Mouse (Mus musculus): ENCODE measurements around the gene Bmp2. TPM values are rescaled to one million over a fixed set of nuclear protein-coding genes. Genes with fewer than 3 reads are reported as not detected.
A peak's percentile ranks its signal among the peaks of the same experiment; 100 is the strongest.

Bmp2 gene
- total RNA-seq (2021): 1 to 10 TPM; 2.1 to 2.5 TPM

DNA sequence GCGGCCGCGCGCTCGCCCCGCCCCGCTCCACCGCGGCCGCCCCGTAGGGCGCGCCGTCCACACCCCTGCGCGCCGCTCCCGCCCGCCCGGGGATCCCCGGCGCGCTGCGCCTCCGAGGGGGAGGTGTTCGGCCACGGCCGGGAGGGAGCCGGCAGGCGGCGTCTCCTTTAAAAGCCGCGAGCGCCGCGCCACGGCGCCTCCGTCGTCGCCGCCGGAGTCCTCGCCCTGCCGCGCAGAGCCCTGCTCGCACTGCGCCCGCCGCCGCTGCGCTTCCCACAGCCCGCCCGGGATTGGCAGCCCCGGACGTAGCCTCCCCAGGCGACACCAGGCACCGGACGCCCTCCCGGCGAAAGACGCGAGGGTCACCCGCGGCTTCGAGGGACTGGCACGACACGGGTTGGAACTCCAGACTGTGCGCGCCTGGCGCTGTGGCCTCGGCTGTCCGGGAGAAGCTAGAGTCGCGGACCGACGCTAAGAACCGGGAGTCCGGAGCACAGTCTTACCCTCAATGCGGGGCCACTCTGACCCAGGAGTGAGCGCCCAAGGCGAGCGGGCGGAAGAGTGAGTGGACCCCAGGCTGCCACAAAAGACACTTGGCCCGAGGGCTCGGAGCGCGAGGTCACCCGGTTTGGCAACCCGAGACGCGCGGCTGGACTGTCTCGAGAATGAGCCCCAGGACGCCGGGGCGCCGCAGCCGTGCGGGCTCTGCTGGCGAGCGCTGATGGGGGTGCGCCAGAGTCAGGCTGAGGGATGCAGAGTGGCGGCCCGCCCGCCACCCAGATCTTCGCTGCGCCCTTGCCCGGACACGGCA is at the start of gene Bmp2:
TSS of gene Bmp2 (plus strand) at position 129 of the 811 bp plus-strand sequence.
- intact Hi-C loops (cut with DNase I): loop anchor here (5.0 to 10.0 kb wide), 3 partner anchors 243 to 930 kb away; no protein-coding TSS in a partner anchor
- DNase-seq (ENCODE audit: low spot score): peak; percentile 48

DNA sequence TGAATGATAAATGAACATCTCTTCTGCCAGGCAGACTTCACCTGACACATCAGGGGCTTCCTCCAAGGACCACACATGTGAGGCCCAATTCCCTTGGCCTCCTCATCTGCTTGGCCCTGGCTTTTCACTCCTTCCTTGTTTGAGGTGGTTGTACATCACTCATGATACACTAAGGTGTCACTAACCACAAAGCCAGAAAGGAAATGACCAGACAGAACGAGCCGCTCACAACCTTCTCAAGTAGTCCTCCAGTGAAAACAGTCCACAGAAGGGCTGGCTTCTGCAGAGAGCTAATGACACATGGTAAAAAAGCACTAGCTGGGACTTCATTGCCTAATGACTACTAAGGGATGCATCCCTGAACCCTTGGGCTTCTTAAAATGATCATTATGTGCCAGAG is 46.3 kb upstream of the Bmp2 start:
- intact Hi-C loops (cut with DNase I): no loop called here
- DNase-seq (ENCODE audit: low spot score): no peak

DNA sequence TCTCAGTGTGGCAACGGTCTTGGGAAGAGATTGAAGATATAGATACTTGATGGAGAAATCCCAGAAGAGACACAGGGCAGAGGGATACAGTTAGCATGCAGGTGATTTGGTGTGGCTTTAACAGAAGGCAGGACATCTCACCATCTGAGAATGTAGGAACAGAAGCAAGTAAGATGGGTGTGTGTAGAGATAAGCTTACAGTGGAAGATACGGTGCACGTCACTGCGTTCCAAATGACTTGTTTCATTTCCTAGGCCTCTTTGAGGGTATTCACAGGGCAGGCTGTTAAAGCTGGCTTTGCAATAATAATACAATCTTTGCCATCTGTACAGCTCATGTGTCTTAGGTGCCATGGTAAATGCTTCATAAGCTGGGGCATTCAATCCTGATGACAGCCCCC is 44.9 kb upstream of the Bmp2 start:
- intact Hi-C loops (cut with DNase I): no loop called here
- DNase-seq (ENCODE audit: low spot score): no peak

DNA sequence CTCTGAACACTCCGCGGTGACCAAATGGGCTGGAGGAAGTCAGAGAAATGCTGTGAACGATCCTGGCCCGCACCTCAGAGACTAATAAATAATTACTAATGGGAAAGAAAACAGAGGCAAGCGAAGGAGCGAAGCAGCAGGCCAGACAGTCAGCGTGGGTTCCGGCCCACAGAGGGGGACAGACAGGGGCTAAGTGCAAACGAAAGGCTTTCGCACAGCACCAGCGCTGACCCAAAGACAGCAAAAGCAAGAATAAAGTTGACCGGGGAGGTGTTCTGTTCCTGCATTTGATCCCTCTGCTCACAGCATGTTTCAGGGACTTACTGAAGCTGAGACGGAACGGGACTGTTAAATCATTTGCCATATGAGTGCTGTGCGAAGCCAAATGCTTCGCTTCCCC is 42.8 kb upstream of the Bmp2 start:
- DNase-seq (ENCODE audit: low spot score): no peak
- intact Hi-C loops (cut with DNase I): no loop called here

DNA sequence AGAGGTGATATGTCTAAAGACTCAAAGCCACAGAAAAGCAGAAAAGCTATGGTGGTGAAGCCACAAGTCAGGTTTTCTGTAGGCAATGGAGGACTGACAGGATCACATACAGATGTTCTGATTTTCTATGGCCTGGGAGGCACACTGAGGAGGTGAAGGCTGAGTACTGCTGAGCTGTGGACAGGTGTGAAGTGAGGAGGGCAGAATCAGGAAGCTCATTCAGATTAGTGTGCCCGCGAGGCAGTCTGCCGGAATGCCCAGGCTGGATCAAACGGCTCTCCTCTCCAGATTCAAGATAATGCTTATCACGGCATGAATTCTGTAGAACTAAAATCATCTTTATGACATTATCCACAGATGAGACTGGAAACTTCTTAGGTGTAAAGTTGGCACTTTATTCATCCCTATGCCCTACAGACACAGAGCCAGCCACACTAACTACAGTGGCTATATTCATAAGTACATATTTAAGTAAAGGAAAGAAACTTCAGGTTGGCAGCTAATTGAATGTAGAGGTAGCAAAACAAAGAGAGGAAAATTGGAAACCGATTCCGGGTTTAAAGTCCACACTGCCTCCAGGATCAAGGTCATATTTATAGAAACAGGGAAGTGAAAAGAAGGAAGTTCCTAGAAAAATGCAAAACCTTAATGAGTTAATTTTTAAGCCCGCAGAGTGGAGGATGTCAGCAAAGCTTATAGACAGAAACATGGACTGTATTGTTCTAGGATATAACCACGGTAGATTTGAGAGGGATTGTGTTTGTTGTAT is 40.8 kb upstream of the Bmp2 start:
- intact Hi-C loops (cut with DNase I): no loop called here
- no peak for DNase-seq (ENCODE audit: low spot score)

DNA sequence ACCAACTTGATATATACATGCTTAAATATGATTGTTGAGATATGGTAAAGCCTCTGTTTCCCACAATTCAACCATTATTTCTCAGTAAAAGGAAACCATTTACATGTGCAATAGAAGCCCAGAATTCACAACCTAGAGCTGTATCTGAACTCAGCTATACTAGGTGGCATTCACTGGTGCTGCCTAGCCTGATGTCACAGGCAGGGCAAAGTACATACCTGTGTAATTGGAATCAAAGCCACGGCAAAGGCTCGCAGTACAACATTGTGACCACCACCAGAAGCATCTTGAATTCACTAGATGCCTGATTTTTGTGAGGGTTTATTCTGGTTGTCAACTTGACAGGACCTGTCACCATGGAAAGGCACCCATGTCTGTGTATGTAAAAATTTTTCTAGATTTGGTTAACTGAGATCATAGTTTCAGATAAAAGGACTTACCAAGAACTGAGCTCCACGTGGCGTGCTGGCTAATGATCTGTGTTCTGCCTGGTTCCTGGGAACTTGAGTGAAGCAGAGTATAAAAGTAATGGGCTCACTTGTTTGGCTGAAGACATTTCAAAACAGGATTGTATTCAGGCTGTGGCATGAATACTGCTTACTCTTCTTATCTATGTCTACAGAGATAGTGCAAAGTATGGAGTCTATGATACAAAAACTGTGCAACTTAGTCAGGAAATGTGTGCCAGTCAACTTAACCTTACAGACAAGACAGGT is 35.5 kb upstream of the Bmp2 start:
- DNase-seq (ENCODE audit: low spot score): no peak
- intact Hi-C loops (cut with DNase I): no loop called here

DNA sequence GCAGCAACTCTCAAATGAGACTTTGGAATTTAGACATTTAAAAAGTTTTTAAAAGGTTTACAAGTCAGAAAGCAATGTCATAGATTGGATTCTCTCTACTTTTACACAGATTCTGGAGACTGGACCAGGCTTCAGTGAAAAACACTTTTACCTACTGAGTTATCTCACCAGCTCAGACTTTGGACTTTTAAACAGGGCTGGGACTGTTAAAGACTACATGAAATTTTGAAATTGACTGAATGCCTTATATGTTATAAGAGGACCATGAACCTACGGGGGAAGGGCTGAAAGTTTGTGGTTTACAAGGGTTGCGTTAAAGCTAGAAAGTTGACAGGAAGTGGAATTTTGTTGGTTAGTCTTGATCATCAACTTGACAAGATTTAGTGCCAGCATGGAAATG is 34.1 kb upstream of the Bmp2 start:
- intact Hi-C loops (cut with DNase I): no loop called here
- no peak for DNase-seq (ENCODE audit: low spot score)

DNA sequence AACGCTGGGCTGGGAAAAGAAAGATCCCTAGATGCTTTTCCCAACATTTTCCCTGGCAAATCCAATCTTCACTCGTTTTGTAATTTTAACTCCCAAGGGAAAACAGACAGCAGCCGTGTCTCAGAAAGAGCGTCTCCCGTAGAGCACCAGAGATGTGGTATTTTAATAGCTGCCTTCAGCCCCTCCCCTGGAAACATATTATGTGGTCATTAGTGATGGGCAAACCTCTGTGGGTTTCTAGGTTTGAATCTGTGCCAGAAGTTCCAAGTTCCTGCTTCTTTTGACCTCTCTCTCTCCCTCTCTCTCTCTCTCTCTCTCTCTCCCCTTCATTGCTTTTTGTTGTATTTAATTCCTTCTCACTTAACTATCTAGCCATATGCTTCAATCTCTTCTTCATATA is 30.8 kb upstream of the Bmp2 start:
- DNase-seq (ENCODE audit: low spot score): no peak
- intact Hi-C loops (cut with DNase I): loop anchor here (10.0 kb wide), 1 partner anchor 86 kb away; no protein-coding TSS in a partner anchor

DNA sequence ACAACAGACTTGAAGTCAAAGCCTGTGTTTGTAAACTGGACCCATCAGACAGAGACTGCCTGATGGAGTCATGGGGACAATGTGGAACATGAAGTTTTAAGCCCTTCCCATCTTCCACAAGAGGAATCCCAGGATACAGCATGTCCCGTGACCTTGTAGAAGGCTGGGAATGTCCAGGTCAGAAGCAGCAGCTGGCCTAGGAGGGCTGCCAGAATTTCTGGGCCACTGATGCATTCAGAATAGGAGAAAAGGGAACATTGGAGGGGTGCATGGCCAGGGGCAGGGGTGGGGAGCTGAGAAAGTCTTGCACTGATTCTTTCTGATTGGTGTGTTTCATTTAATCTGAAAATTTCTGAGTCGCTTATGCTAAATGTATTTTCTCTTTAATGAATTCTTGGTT is 29.8 kb upstream of the Bmp2 start:
- intact Hi-C loops (cut with DNase I): loop anchor here (10.0 kb wide), 1 partner anchor 87 kb away; no protein-coding TSS in a partner anchor
- DNase-seq (ENCODE audit: low spot score): peak; percentile 2

DNA sequence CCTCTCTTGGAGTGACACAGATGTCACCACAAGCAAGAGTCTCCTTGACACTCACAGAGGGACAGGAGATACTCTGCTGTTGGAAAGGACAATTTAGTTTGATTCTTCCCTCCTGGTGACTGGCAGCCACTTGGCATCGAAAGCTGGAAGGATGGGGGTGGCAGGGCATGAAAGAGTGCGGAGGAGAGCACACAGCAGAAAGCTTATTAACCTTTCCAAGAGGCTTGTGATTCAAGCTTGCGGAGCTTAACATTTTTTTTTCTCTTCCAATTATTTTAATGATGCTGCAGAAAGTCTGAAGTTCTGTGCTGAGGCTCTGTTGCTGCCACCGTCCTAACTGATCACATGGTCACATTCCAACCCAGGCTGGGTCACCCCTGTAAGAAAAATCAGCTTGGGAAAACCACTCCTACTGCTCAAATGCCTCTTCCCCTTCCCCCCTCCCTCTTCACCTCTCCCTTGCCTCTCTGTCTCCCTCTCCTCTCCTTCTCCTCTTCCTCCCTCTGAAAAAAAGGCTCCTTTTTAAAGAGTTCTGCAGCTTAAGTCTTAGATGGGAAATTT is 26.3 kb upstream of the Bmp2 start:
- intact Hi-C loops (cut with DNase I): loop anchor here (10.0 kb wide), 1 partner anchor 91 kb away; no protein-coding TSS in a partner anchor
- no peak for DNase-seq (ENCODE audit: low spot score)

DNA sequence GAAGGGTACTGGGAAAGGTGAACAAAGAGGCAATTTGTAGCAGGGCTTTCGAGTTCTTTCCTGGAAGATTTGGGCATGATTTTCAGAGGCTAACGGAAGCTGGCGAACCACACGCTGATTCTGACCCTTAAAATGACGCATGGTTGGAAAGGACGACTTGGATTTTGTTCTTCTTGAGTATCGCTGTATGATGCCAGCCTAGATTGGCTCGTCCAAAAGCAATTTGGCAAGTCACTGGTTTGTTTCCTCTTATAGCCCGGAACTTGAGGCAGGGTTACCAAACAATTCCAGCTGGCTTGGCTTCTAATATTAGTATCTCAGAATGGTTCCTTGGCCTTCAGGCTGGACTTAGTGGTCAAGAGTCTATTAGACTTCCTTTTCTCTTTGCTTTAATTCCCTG is 22.6 kb upstream of the Bmp2 start:
- intact Hi-C loops (cut with DNase I): loop anchor here (10.0 kb wide), 1 partner anchor 95 kb away; no protein-coding TSS in a partner anchor
- DNase-seq (ENCODE audit: low spot score): no peak

DNA sequence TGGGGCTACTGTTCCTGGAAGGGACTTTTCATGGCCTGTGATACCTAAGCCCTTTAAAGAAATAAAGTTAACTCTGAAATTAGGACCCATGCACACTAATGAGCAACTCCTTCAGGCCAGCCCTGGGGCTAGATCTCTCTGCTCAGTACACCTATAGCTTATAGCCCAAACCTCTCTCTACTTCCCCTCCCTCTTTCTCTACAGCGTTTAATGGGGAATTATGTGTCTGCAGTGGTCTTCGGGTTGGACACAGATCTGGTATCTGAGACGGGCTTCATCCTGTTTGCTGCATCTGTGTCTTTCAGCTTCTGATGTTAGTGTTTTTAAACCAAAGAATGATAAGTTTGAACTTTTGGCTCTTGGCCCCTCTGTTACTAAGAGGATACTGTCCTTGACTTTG is 18.9 kb upstream of the Bmp2 start:
- no peak for DNase-seq (ENCODE audit: low spot score)
- intact Hi-C loops (cut with DNase I): no loop called here

DNA sequence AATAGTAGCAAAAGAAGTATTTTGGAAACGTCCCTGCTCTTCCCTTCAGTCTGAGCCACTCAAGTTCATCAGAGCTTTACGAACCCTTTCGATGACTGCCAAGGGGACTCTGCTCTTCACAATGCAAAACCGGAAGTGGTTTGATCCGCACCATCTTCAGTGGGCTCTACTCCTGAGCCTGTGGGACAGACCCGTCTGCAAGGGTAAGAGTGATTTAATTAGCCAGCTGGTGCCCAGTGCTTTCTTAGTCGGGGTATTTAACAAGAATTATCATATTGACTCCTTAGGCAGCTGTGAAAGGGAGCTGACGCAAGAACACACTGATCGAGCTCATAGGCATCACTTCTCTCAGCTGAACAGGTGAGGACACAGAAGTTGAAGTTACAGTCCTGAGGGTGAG is 16.5 kb upstream of the Bmp2 start:
- intact Hi-C loops (cut with DNase I): no loop called here
- no peak for DNase-seq (ENCODE audit: low spot score)

DNA sequence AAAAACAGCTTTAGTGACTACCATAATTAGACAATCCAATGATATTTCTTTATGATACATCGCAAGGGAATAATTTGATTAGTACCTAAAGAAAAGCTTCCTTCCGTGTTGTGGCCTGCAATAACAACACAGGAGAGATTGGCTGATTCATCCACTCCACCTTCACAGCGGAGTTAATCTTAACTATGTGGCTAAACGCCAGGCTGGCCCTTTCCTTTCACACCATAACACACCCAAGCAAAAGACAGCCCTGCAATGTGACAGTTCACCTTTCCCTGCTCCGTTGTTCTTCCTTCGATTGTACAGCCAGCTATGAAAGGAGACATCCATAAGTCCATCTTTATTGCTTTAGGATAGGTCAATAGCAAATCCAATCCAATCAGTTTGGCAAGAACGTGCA is 15.1 kb upstream of the Bmp2 start:
- no peak for DNase-seq (ENCODE audit: low spot score)
- intact Hi-C loops (cut with DNase I): no loop called here

DNA sequence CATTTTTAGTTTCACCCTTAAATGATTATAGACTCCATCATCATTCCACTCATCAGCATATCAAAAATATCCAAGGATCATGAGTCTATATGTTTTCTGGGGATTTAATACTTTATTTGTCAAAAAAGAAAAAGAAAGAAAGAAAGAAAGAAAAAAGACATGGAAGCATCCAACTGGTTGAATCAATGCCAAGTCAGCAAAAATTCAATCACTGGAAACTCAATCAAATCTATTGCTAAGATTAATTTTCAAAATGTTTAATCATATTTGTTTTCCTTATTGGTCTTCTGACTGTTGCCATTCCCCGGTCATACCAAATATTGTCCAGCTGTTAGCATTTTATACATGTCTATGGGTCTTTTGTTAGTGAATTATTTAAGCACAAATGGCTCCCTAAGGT is 11.3 kb upstream of the Bmp2 start:
- DNase-seq (ENCODE audit: low spot score): no peak
- intact Hi-C loops (cut with DNase I): loop anchor here (10.0 kb wide), 1 partner anchor 156 kb away; no protein-coding TSS in a partner anchor

DNA sequence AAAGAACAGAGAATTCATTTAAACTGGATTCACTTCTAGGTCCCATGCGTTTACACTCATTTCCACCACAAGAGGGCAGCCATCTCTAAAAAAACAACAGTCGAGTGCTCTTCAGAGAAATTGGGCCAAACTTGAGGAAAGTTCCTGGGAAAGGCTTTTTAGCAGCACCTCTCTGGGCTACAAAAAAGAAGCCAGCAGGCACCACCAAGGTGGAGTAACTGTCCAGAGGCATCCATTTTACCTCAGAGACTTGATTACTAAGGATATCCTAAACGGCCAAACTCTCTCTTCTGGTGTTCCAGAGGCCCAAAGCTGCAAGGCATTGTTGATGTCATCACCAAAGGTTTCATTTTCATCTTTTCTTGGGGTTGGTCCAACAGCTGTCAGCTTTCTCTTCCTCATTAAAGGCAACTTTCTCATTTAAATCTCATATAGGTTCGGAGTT is 1.7 kb upstream of the Bmp2 start:
- DNase-seq (ENCODE audit: low spot score): peak; percentile 17
- intact Hi-C loops (cut with DNase I): loop anchor here (5.0 to 10.0 kb wide), 3 partner anchors 245 to 932 kb away; no protein-coding TSS in a partner anchor

DNA sequence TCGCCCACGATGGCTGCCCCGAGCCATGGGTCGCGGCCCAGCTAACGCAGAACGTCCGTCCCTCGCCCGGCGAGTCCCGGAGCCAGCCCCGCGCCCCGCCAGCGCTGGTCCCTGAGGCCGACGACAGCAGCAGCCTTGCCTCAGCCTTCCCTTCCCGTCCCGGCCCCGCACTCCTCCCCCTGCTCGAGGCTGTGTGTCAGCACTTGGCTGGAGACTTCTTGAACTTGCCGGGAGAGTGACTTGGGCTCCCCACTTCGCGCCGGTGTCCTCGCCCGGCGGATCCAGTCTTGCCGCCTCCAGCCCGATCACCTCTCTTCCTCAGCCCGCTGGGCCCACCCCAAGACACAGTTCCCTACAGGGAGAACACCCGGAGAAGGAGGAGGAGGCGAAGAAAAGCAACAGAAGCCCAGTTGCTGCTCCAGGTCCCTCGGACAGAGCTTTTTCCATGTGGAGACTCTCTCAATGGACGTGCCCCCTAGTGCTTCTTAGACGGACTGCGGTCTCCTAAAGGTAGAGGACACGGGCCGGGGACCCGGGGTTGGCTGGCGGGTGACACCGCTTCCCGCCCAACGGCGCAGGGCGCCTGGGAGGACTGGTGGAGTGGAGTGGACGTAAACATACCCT is 995 bp downstream of the Bmp2 start:
- DNase-seq (ENCODE audit: low spot score): peak; percentile 29
- intact Hi-C loops (cut with DNase I): loop anchor here (5.0 to 10.0 kb wide), 3 partner anchors 242 to 929 kb away; no protein-coding TSS in a partner anchor

DNA sequence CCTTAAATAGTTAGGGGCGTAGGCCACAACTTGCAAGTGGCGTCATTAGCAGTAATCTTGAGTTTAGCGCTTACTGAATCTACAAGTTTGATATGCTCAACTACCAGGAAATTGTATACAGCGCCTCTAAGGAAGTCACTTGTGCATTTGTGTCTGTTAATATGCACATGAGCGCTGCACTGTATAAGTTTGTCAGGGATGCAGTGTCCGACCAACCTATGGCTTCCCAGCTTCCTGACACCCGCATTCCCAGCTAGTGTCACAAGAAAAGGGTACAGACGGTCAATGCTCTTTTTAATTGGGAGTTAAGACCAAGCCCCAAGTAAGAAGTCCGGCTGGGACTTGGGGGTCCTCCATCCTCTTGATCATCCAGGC is 1.9 kb downstream of the Bmp2 start:
- no peak for DNase-seq (ENCODE audit: low spot score)
- intact Hi-C loops (cut with DNase I): loop anchor here (5.0 to 10.0 kb wide), 3 partner anchors 241 to 928 kb away; no protein-coding TSS in a partner anchor

DNA sequence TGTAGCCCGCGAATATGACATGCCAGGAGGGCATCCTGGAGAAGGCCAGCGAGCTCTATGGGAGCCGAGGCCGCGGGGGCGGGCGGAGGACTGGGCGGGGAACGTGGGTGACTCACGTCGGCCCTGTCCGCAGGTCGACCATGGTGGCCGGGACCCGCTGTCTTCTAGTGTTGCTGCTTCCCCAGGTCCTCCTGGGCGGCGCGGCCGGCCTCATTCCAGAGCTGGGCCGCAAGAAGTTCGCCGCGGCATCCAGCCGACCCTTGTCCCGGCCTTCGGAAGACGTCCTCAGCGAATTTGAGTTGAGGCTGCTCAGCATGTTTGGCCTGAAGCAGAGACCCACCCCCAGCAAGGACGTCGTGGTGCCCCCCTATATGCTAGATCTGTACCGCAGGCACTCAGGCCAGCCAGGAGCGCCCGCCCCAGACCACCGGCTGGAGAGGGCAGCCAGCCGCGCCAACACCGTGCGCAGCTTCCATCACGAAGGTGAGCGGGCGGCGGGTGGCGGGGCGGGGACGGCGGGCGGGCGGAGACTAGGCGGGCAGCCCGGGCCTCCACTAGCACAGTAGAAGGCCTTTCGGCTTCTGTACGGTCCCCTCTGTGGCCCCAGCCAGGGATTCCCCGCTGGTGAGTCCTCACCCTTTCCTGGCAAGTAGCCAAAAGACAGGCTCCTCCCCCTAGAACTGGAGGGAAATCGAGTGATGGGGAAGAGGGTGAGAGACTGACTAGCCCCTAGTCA is 2.5 kb downstream of the Bmp2 start:
- intact Hi-C loops (cut with DNase I): loop anchor here (5.0 to 10.0 kb wide), 3 partner anchors 240 to 928 kb away; no protein-coding TSS in a partner anchor
- DNase-seq (ENCODE audit: low spot score): no peak

Measured in heart, postnatal 25 days (tissue).